Mouse (Mus musculus) layer of hippocampus, adult 6 months (tissue): Measurements from ENCODE around the gene Elmod3. TPM values are rescaled to one million over a fixed set of nuclear protein-coding genes. Genes with fewer than 3 reads are reported as not detected.

Source experiments
- long read RNA-seq, 2 experiments: library from polyadenylated mRNA; unstranded; transcript quantifications; one replicate each; pipeline ENCODE4 v2.0.0; 2019 to 2020
- polyA plus RNA-seq: library from polyadenylated mRNA; unstranded; fragments of <200 nt; fragmentation: Nextera tagmentation; gene quantifications from 2 replicates; pipeline ENCODE4 v1.2.3, GENCODE M21; 2021

Gene Elmod3
- polyA plus RNA-seq: 19.8 and 24.0 TPM in 2 replicates
- long read RNA-seq, experiment 1, transcript Elmod3-202 (13 exons, 2,164 nt): minor isoform, 6 of 30 reads
- long read RNA-seq, experiment 1, transcript Elmod3-201 (12 exons, 2,122 nt): major isoform, 10 of 30 reads
- long read RNA-seq, experiment 1, partial matches to known transcripts: 2 of 30 reads
- long read RNA-seq, experiment 1, other reads (novel, unspliced or antisense): 12 of 30 reads
- long read RNA-seq, experiment 2, transcript Elmod3-201 (12 exons, 2,122 nt): major isoform, 50 of 132 reads
- long read RNA-seq, experiment 2, transcript Elmod3-202 (13 exons, 2,164 nt): minor isoform, 24 of 132 reads
- long read RNA-seq, experiment 2, transcript Elmod3-204 (11 exons, 2,509 nt): minor isoform, 5 of 132 reads
- long read RNA-seq, experiment 2, partial matches to known transcripts: 17 of 132 reads
- long read RNA-seq, experiment 2, other reads (novel, unspliced or antisense): 36 of 132 reads

DNA sequence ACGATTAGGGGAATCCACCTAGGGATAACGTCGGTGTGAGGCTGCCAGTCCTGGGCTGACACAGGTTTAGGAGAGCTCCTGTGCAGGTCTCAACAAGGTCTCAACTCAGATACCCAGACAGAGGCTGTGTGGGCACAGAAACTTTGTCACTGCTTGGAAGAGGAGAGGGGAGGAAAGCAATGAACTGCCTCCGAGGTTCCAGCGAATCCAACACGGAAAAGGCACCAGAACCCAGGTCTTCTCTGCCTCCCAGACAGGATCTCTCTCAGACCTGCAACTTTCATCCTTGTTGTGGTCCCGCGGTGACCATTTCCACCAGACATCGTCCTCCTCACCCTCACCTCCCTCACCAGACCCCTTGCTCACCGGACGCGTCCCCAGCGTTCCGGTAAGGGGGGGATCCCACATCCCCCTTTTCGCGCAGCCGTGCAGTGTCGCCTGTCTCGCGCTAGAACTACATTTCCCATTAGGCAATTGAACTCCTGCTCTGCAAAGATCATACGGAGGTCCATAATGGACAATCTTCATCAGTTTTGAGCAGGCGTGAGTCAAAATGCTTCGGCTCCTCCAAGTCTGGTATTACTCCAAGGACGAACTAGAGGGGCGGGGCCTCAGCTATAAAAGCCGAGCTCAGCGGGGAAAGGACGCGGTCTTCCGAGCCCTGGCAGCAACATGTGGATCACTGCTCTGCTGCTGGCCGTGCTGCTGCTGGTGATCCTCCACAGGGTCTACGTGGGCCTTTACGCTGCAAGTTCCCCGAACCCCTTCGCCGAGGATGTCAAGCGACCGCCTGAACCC is at the start of gene Elmod3, which contains the start of gene Retsat:
Elmod3 (minus strand) TSS at position 458 of the 798 bp plus-strand sequence.
Retsat (plus strand) TSS at position 520 of the 798 bp plus-strand sequence.

DNA sequence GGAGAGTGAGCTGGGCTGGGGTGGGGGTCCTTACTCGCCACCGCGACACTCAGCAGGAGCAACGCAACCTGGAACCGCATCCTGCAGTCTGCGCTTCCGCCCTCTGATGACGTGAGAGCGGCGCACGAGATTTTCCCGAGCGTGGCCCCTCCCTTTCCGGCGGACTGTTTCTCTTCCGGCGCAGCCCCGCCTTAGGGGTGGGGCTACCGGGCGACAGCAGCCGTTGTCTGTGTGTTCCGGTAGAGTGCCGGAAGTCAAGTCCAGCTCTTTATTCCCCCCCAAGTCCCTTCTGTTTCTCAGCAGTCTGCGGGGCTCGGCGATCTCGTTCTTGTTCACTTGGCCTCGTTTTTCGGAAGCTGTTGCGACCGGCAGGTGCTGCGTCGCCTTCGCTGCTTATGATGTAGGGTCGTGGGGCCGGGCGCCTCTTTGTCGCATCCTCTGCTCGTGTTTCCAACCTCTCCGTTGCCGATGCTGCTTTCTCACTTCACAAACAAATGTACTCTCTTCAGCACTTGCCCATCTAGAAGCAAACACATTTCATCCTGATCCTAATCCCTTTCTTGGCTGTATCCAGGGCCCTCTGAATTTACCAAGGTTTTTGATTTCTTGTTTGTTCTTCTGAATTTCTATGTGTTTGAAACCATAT is 18.6 kb upstream of the Elmod3 start, which contains the start of gene Tgoln1:
Tgoln1 (minus strand) TSS at position 358 of the 646 bp plus-strand sequence.

GRCm38 (mm10) chr6:72544283-72544987 is 53.8 kb downstream of the Elmod3 start, which contains the start of gene Capg:
Gene Capg, plus strand, starts transcription at chr6:72544391.

GRCm38 (mm10) chr6:72521607-72522006 is 76.6 kb downstream of the Elmod3 start, which contains the start of gene Sh2d6:
Gene Sh2d6, minus strand, starts transcription at chr6:72521707.

Other genes with a start within 250 kb of the Elmod3 start
- 1.8 and 2.0 TPM in 2 replicates for gene Tmem150a, start 243.0 kb downstream of the Elmod3 start, polyA plus RNA-seq
- 95.9 and 110 TPM in 2 replicates for gene Rnf181, start 231.5 kb downstream of the Elmod3 start, polyA plus RNA-seq
- 20.3 and 23.0 TPM in 2 replicates for gene Vamp5, start 217.9 kb downstream of the Elmod3 start, polyA plus RNA-seq
- gene Vamp8, start 207.7 kb downstream of the Elmod3 start, polyA plus RNA-seq: 51.9 and 96.1 TPM in 2 replicates
- gene Ggcx, start 184.1 kb downstream of the Elmod3 start, polyA plus RNA-seq: 7.3 and 8.6 TPM in 2 replicates
- 155 and 175 TPM in 2 replicates for gene Mat2a, start 158.9 kb downstream of the Elmod3 start, polyA plus RNA-seq
- gene Sh2d6, start 76.7 kb downstream of the Elmod3 start, polyA plus RNA-seq: 0.54 and 0.73 TPM in 2 replicates
- 8.3 and 11.5 TPM in 2 replicates for gene Capg, start 54.0 kb downstream of the Elmod3 start, polyA plus RNA-seq
- 22.7 and 24.6 TPM in 2 replicates for gene Retsat, start 62 bp upstream of the Elmod3 start, polyA plus RNA-seq
- gene Tgoln1, start 18.6 kb upstream of the Elmod3 start, polyA plus RNA-seq: 28.3 and 33.3 TPM in 2 replicates
- gene Tcf7l1, start 190.8 kb upstream of the Elmod3 start, polyA plus RNA-seq: 0.93 and 1.1 TPM in 2 replicates